Mouse (Mus musculus): ENCODE results near the gene Tyw1. TPM values are rescaled to one million over a fixed set of nuclear protein-coding genes. Genes with fewer than 3 reads are reported as not detected.
A peak's percentile ranks its signal among the peaks of the same experiment; 100 is the strongest.

Gene Tyw1
- polyA plus RNA-seq, 1 experiment from 2014 or later, result 30.5 TPM

DNA sequence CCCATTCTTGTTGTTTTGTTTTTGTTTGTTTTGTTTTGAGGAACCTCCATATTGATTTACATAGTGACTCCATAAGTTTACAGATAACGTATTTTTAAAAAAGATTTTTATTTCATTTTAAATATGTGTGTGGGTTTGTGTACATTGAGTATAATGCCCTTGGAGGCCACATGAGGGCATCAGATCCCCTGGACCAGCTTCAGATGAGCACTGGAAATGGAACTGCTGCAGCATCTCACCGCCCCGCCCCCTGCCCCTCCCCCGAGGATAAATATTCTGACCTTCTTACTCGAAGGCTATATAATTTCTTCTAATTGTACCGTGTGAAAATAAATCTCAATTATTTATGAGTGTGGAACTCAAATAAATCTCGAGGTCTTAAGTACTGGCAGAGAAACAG lies 99.8 kb downstream of the Tyw1 start:
- no peaks in the 10 kb centered on the region for H3K27me3 ChIP-seq (ENCODE audit: control insufficient read depth, insufficient read depth, low read length)
- no peak overlapping the region for H3K4me2 ChIP-seq (ENCODE audit: low read depth, severe bottlenecking)
- DNase-seq (ENCODE audit: low spot score), result no peak
- no peaks in the 10 kb centered on the region for H3K36me3 ChIP-seq (ENCODE audit: control insufficient read depth, insufficient read depth, low read length)
- H3K27ac ChIP-seq (replicated peaks; ENCODE audit: low read depth, low read length), result no peak overlapping the region
- H3K4me3 ChIP-seq (ENCODE audit: low read depth, low read length), result no peak overlapping the region
- H3K9me3 ChIP-seq (ENCODE audit: control insufficient read depth, low read length), result no peaks in the 10 kb centered on the region
- ATAC-seq (ENCODE audit: insufficient number of reproducible peaks, low FRiP score, low TSS enrichment, low read depth), result no peak
- no peaks in the 10 kb centered on the region for H3K4me1 ChIP-seq (ENCODE audit: control insufficient read depth, insufficient read depth, low read length)
- no peak overlapping the region for H3K9ac ChIP-seq (ENCODE audit: low read length)
- 63% methylated on average over 7 of the region's 7 CpGs for WGBS

DNA sequence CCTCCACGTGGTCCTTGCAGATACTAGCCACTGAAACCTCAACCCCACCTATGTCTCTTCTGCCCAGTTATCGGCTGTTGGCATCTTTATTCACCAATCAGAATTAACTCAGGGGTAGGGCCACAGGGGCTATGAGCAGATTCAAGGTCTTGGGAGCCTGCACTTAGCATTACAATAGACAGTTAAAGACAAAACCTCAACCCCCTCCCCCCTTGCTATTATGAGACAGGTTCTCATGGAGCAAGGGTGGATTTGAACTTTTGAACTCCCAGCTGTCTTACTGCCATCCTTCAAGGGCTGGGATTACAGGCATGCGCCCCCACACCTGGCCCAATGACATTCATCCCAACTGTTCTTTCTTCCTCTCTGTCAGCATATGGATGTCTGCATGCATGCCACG lies 107.7 kb downstream of the Tyw1 start:
- no peak for ATAC-seq (ENCODE audit: insufficient number of reproducible peaks, low FRiP score, low TSS enrichment, low read depth)
- Histone ChIP-seq H3K27me3 (ENCODE audit: control insufficient read depth, insufficient read depth, low read length) (no peaks in the 10 kb centered on the region), H3K27ac (replicated peaks; ENCODE audit: low read depth, low read length) (no peak overlapping the region), H3K9ac (ENCODE audit: low read length) (no peak overlapping the region), H3K4me2 (ENCODE audit: low read depth, severe bottlenecking) (no peak overlapping the region), H3K36me3 (ENCODE audit: control insufficient read depth, insufficient read depth, low read length) (no peaks in the 10 kb centered on the region), H3K4me3 (ENCODE audit: low read depth, low read length) (no peak overlapping the region), H3K4me1 (ENCODE audit: control insufficient read depth, insufficient read depth, low read length) (no peaks in the 10 kb centered on the region), H3K9me3 (ENCODE audit: control insufficient read depth, low read length) (no peaks in the 10 kb centered on the region)
- WGBS, result 68% methylated on average over 4 of the region's 4 CpGs
- no peak for DNase-seq (ENCODE audit: low spot score)

DNA sequence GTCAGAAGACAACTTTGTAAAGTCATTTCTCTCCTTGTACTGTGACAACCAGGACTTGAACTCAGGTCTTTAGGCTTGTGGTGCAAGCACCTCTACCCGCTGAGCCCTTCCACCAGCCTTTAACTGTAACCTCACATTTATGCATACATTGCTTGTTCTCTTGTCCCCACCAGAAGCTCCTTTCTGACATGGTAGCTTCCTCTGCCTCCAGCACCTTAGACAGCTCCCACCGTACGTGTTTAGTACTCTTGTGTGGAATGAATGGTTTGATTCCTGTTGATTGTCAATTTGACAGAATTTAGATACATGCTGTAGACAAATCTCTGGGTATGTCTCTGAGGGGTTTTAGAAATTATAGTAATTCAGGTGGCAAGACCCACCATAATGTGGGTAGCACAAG lies 108.4 kb downstream of the Tyw1 start:
- H3K9ac ChIP-seq (ENCODE audit: low read length), result no peak overlapping the region
- H3K4me3 ChIP-seq (ENCODE audit: low read depth, low read length), result no peak overlapping the region
- no peak overlapping the region for H3K4me2 ChIP-seq (ENCODE audit: low read depth, severe bottlenecking)
- DNase-seq (ENCODE audit: low spot score) (peak; percentile 74), ATAC-seq (ENCODE audit: insufficient number of reproducible peaks, low FRiP score, low TSS enrichment, low read depth) (no peak)
- H3K9me3 ChIP-seq (ENCODE audit: control insufficient read depth, low read length), result no peaks in the 10 kb centered on the region
- no peaks in the 10 kb centered on the region for H3K36me3 ChIP-seq (ENCODE audit: control insufficient read depth, insufficient read depth, low read length)
- WGBS, result 48% methylated on average over 3 of the region's 3 CpGs
- no peak overlapping the region for H3K27ac ChIP-seq (replicated peaks; ENCODE audit: low read depth, low read length)
- H3K4me1 ChIP-seq (ENCODE audit: control insufficient read depth, insufficient read depth, low read length), result no peaks in the 10 kb centered on the region
- H3K27me3 ChIP-seq (ENCODE audit: control insufficient read depth, insufficient read depth, low read length), result no peaks in the 10 kb centered on the region

DNA sequence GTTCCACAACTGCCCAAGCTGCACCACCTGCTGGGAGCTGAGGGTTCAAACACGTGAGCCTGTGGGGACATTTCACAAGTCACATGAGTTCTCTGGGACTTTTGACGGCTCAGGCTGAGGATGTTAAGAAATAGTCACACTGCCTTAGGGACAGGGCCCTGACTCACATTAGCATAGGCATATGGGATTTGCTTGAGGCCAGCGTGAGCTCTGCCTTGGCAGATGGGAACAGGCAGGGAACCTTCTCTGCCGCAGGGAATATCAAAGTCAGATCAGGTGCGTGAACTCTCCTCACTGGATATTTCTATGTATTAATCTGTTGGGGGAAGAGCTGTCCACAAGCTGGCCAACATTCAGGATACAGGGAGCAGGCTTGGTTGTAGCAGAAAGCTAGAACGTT lies 112.8 kb downstream of the Tyw1 start:
- Histone ChIP-seq H3K36me3 (ENCODE audit: control insufficient read depth, insufficient read depth, low read length) (no peaks in the 10 kb centered on the region), H3K4me1 (ENCODE audit: control insufficient read depth, insufficient read depth, low read length) (no peaks in the 10 kb centered on the region), H3K4me3 (ENCODE audit: low read depth, low read length) (no peak overlapping the region), H3K4me2 (ENCODE audit: low read depth, severe bottlenecking) (no peak overlapping the region), H3K9ac (ENCODE audit: low read length) (no peak overlapping the region), H3K9me3 (ENCODE audit: control insufficient read depth, low read length) (no peaks in the 10 kb centered on the region), H3K27me3 (ENCODE audit: control insufficient read depth, insufficient read depth, low read length) (no peaks in the 10 kb centered on the region), H3K27ac (replicated peaks; ENCODE audit: low read depth, low read length) (no peak overlapping the region)
- WGBS, result 77% methylated on average over 6 of the region's 6 CpGs
- ATAC-seq (ENCODE audit: insufficient number of reproducible peaks, low FRiP score, low TSS enrichment, low read depth) (no peak), DNase-seq (ENCODE audit: low spot score) (no peak)

DNA sequence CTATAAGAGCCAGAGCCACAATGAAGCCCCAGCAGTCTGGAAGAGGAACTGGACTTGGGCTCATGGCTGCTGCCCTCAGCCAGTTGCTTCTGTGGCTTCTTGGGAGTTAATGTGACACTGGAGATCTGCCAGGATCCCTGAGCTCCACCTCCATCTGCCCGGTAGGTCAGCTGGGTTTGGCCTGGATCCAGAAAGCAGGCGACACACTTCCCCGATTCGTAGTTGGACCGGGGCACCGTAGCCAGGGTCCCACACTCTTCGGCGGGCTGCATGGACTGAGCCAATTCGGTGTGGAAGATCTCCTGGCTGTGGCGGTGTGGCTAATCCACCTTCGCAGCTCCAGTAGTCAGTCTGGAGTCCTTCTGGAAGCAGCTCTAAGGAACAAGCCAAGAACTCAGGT lies 113.8 kb downstream of the Tyw1 start, which contains the start of gene Caln1:
Caln1 (plus strand) TSS at position 219 of the 400 bp plus-strand sequence.
- H3K27ac ChIP-seq (replicated peaks; ENCODE audit: low read depth, low read length), result no peak within 1 kb of the TSS
- H3K4me3 ChIP-seq (ENCODE audit: low read depth, low read length), result no peak within 1 kb of the TSS
- H3K9ac ChIP-seq (ENCODE audit: low read length), result no peak within 1 kb of the TSS
- WGBS, result 91% methylated on average over 11 of the region's 11 CpGs
- no peaks in the 10 kb centered on the region for H3K27me3 ChIP-seq (ENCODE audit: control insufficient read depth, insufficient read depth, low read length)
- no peaks in the 10 kb centered on the region for H3K36me3 ChIP-seq (ENCODE audit: control insufficient read depth, insufficient read depth, low read length)
- no peak for DNase-seq (ENCODE audit: low spot score)
- H3K4me2 ChIP-seq (ENCODE audit: low read depth, severe bottlenecking), result no peak within 1 kb of the TSS
- no peak for ATAC-seq (ENCODE audit: insufficient number of reproducible peaks, low FRiP score, low TSS enrichment, low read depth)
- H3K9me3 ChIP-seq (ENCODE audit: control insufficient read depth, low read length), result no peaks in the 10 kb centered on the region
- H3K4me1 ChIP-seq (ENCODE audit: control insufficient read depth, insufficient read depth, low read length), result no peaks in the 10 kb centered on the region

DNA sequence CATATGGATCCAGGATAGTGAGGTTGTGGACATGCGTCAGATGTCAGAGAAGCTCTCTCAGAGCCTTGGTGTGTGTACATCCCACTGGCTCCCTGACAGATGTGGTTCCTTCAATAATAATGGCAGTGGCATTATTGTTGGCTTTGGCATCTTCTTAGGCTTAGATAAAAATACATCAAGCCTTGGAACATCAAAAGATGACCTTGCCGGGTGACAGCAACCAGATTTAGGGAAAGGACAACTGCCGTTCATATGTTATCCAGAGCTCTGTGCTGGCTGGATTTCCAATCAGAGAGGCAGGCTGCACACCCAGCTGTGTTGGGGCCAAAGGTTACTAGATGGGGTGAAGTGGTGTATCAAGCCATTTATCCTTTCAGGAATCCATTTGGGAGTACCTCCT lies 120.0 kb downstream of the Tyw1 start:
- Histone ChIP-seq H3K27ac (replicated peaks; ENCODE audit: low read depth, low read length) (no peak overlapping the region), H3K4me2 (ENCODE audit: low read depth, severe bottlenecking) (no peak overlapping the region), H3K9ac (ENCODE audit: low read length) (no peak overlapping the region), H3K36me3 (ENCODE audit: control insufficient read depth, insufficient read depth, low read length) (no peaks in the 10 kb centered on the region), H3K9me3 (ENCODE audit: control insufficient read depth, low read length) (no peaks in the 10 kb centered on the region), H3K4me3 (ENCODE audit: low read depth, low read length) (no peak overlapping the region), H3K27me3 (ENCODE audit: control insufficient read depth, insufficient read depth, low read length) (no peaks in the 10 kb centered on the region), H3K4me1 (ENCODE audit: control insufficient read depth, insufficient read depth, low read length) (no peaks in the 10 kb centered on the region)
- WGBS, result 82% methylated on average over 3 of the region's 3 CpGs
- ATAC-seq (ENCODE audit: insufficient number of reproducible peaks, low FRiP score, low TSS enrichment, low read depth) (no peak), DNase-seq (ENCODE audit: low spot score) (no peak)

DNA sequence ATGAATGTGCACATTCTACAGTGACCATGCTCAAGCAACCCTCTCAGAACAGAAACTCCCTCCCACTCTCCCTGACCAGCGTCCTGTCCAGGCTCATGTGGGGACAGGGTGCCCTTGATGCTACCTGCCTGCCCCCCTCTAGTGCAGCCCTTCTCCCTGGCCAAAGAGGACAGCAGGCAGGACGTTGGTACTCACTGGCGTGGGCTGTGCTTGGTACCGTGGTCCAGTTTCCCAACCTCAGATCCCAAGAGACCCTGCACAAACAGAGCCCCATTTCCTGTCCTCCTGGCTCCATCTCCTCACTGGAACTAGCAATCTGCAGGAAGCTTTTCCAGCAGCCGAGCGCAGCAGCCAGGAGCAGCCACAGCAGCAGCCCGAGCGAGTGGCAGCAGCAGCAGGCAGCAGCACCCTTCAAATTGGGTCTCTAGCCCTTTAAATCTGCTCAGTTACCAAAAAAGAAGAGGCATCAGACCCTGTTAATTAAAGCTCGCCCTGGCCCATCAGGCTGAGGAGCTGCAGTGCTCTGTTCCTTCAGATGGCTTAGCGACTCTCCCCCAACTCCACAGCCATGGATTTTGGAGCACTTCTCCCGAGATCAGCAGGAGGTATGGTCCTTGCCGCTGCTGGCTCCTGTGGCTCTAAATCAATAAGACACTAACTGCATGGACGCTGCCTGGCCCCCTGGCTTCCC lies 128.9 kb downstream of the Tyw1 start, which contains the start of gene A330070K13Rik:
A330070K13Rik (minus strand) TSS at position 410 of the 691 bp plus-strand sequence.
- Histone ChIP-seq H3K27me3 (ENCODE audit: control insufficient read depth, insufficient read depth, low read length) (no peaks in the 10 kb centered on the region), H3K36me3 (ENCODE audit: control insufficient read depth, insufficient read depth, low read length) (no peaks in the 10 kb centered on the region), H3K9ac (ENCODE audit: low read length) (no peak within 1 kb of the TSS), H3K4me3 (ENCODE audit: low read depth, low read length) (no peak within 1 kb of the TSS), H3K27ac (replicated peaks; ENCODE audit: low read depth, low read length) (no peak within 1 kb of the TSS), H3K4me2 (ENCODE audit: low read depth, severe bottlenecking) (peak within 1 kb of the TSS; percentile 30; the same call in 1 of the 2 replicates), H3K9me3 (ENCODE audit: control insufficient read depth, low read length) (no peaks in the 10 kb centered on the region), H3K4me1 (ENCODE audit: control insufficient read depth, insufficient read depth, low read length) (0 out of 2 replicates have a peak, but pooled peaks cover 7% of the 10 kb centered on the region)
- DNase-seq (ENCODE audit: low spot score) (peak; percentile 28), ATAC-seq (ENCODE audit: insufficient number of reproducible peaks, low FRiP score, low TSS enrichment, low read depth) (no peak)
- 15% methylated on average over 13 of the region's 13 CpGs for WGBS

DNA sequence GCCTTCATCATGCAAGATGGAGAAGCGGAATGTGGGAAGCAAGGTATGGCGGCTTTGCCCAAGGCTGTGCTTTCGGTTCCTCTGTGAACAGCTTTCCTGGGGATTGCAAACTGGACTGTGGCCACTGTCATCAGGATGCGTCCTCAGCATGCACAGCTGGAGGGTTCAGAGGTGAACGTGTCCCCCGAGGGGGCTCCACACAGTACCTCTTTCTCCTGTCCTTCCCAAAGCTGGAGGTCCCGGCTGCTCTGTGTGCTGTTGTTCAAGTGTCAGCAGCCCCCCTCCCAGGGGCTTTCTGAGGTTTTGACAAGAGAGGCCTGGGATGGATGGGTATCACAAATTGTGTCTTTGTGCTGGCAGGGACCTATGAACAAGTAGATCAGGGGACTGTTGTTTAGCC lies 131.0 kb downstream of the Tyw1 start:
- no peaks in the 10 kb centered on the region for H3K36me3 ChIP-seq (ENCODE audit: control insufficient read depth, insufficient read depth, low read length)
- no peak overlapping the region for H3K27ac ChIP-seq (replicated peaks; ENCODE audit: low read depth, low read length)
- 0 out of 2 replicates have a peak, but pooled peaks cover 7% of the 10 kb centered on the region for H3K4me1 ChIP-seq (ENCODE audit: control insufficient read depth, insufficient read depth, low read length)
- no peaks in the 10 kb centered on the region for H3K9me3 ChIP-seq (ENCODE audit: control insufficient read depth, low read length)
- ATAC-seq (ENCODE audit: insufficient number of reproducible peaks, low FRiP score, low TSS enrichment, low read depth) (no peak), DNase-seq (ENCODE audit: low spot score) (no peak)
- H3K4me3 ChIP-seq (ENCODE audit: low read depth, low read length), result no peak overlapping the region
- H3K4me2 ChIP-seq (ENCODE audit: low read depth, severe bottlenecking), result no peak overlapping the region
- no peaks in the 10 kb centered on the region for H3K27me3 ChIP-seq (ENCODE audit: control insufficient read depth, insufficient read depth, low read length)
- H3K9ac ChIP-seq (ENCODE audit: low read length), result no peak overlapping the region
- 69% methylated on average over 7 of the region's 7 CpGs for WGBS

Measured in limb, embryonic 11.5 days (tissue).